Mouse (Mus musculus) CH12.LX (cell line): ENCODE results near the gene Apoc2.

ENCODE experiments used
- CHD2 ChIP-seq: IDR thresholded peaks from 2 replicates; pipeline ENCODE4 v1.6.1; 2011; ENCODE audit warnings: low read length, improper control_type of control experiment
- CTCF ChIP-seq, 2 experiments: IDR thresholded peaks in 1 of 2; conservative IDR thresholded peaks in 1 of 2; 2 replicates each; pipeline ENCODE4 v1.5.1; 2011 to 2012; ENCODE audit warnings: low read depth in 2 of 2, low read length in 2 of 2, improper control_type of control experiment in 1 of 2, inconsistent platforms in 1 of 2, mild to moderate bottlenecking in 1 of 2, moderate library complexity in 1 of 2
- EP300 ChIP-seq: IDR thresholded peaks from 2 replicates; pipeline ENCODE4 v1.6.1; 2011; ENCODE audit warnings: low read length, improper control_type of control experiment
- HCFC1 ChIP-seq: IDR thresholded peaks from 2 replicates; pipeline ENCODE4 v1.6.1; 2012; ENCODE audit warnings: low read depth, mild to moderate bottlenecking, inconsistent platforms, low read length, improper control_type of control experiment
- MAZ ChIP-seq: IDR thresholded peaks from 2 replicates; pipeline ENCODE4 v1.6.1; 2012; ENCODE audit warnings: low read depth, mild to moderate bottlenecking, inconsistent platforms, low read length, improper control_type of control experiment, moderate library complexity
- NRF1 ChIP-seq: IDR thresholded peaks from 2 replicates; pipeline ENCODE4 v1.6.1; 2014; ENCODE audit warnings: low read depth, mild to moderate bottlenecking, inconsistent platforms, low read length, improper control_type of control experiment, moderate library complexity
- POLR2AphosphoS2 ChIP-seq: IDR thresholded peaks from 2 replicates; pipeline ENCODE4 v1.6.1; 2011; ENCODE audit warnings: low read depth, low read length, improper control_type of control experiment
- USF1 ChIP-seq: IDR thresholded peaks from 2 replicates; pipeline ENCODE4 v1.6.1; 2014; ENCODE audit warnings: low read depth, mild to moderate bottlenecking, inconsistent platforms, low read length, improper control_type of control experiment
- USF2 ChIP-seq: conservative IDR thresholded peaks from 2 replicates; pipeline ENCODE4 v1.6.1; 2011; ENCODE audit warnings: low read depth, low read length, improper control_type of control experiment
- ZC3H11A ChIP-seq: IDR thresholded peaks from 2 replicates; pipeline ENCODE4 v1.6.1; 2012; ENCODE audit warnings: low read depth, mild to moderate bottlenecking, inconsistent platforms, low read length, improper control_type of control experiment
- ZMIZ1 ChIP-seq: IDR thresholded peaks from 2 replicates; pipeline ENCODE4 v1.6.1; 2012; ENCODE audit warnings: low read depth, mild to moderate bottlenecking, inconsistent platforms, low read length, improper control_type of control experiment

GRCm38 (mm10) chr7:19702859-19703555 lies 25.3 kb upstream of the Apoc2 start:
- TF ChIP-seq ZMIZ1 (no peak), CTCF (conservative IDR thresholded peaks at IDR 0.05 in 1 of 2, IDR thresholded peaks at IDR 0.05 in 1 of 2; ENCODE audit: low read depth in 2 of 2, low read length in 2 of 2) (no peak), USF2 (no peak), USF1 (no peak), NRF1 (no peak), EP300 (no peak), ZC3H11A (no peak), MAZ (no peak), CHD2 (no peak), POLR2AphosphoS2 (no peak), HCFC1 (no peak)
